Mouse (Mus musculus) common myeloid progenitor, adult 5-6 weeks (primary cell): ENCODE data around the gene Pamr1. TPM values are rescaled to one million over a fixed set of nuclear protein-coding genes. Genes with fewer than 3 reads are reported as not detected.
A peak's percentile ranks its signal among the peaks of the same experiment; 100 is the strongest.

Experiments
- ATAC-seq: replicated peaks from 2 replicates; pipeline ENCODE4 v1.8.0; 2016; ENCODE audit warnings: low read depth, mild to moderate bottlenecking, moderate TSS enrichment, inconsistent platforms; ENCODE audit not compliant: poor library complexity, severe bottlenecking
- total RNA-seq: library from RNA; stranded (forward); fragments of 200-1000, 187-1606 nt; gene quantifications from 2 replicates; pipeline ENCODE4 v1.2.3, GENCODE M21; 2017

Pamr1 gene
- total RNA-seq, 1 experiment from 2014 or later = not detected

- peak; percentile 63 for ATAC-seq
Observed at GRCm38 (mm10) chr2:102595395-102596130, 45.8 kb downstream of the Pamr1 start.

GRCm38 (mm10) chr2:102598911-102599721 is 49.3 kb downstream of the Pamr1 start:
- no peak for ATAC-seq

- no peak for ATAC-seq
Observed at GRCm38 (mm10) chr2:102600516-102600915, 50.7 kb downstream of the Pamr1 start.

- ATAC-seq = no peak
Observed at GRCm38 (mm10) chr2:102610485-102610884, 60.7 kb downstream of the Pamr1 start.

- ATAC-seq = peak; percentile 54
Observed at GRCm38 (mm10) chr2:102616637-102617036, 66.8 kb downstream of the Pamr1 start.

GRCm38 (mm10) chr2:102620744-102621429 is 71.1 kb downstream of the Pamr1 start:
- ATAC-seq = no peak

GRCm38 (mm10) chr2:102622176-102622575 is 72.4 kb downstream of the Pamr1 start:
- no peak for ATAC-seq

GRCm38 (mm10) chr2:102622943-102623342 is 73.1 kb downstream of the Pamr1 start:
- no peak for ATAC-seq

GRCm38 (mm10) chr2:102624538-102624937 is 74.7 kb downstream of the Pamr1 start:
- ATAC-seq = no peak

- no peak for ATAC-seq
Observed at GRCm38 (mm10) chr2:102632361-102632760, 82.5 kb downstream of the Pamr1 start.

- no peak for ATAC-seq
Observed at GRCm38 (mm10) chr2:102634010-102634409, 84.2 kb downstream of the Pamr1 start.

- ATAC-seq = no peak
Observed at GRCm38 (mm10) chr2:102635523-102636060, 85.8 kb downstream of the Pamr1 start.

- no peak for ATAC-seq
Observed at GRCm38 (mm10) chr2:102636116-102636600, 86.3 kb downstream of the Pamr1 start.

- ATAC-seq = peak; percentile 68
Observed at GRCm38 (mm10) chr2:102638140-102638539, 88.3 kb downstream of the Pamr1 start.

- ATAC-seq = no peak
Observed at GRCm38 (mm10) chr2:102638690-102639089, 88.9 kb downstream of the Pamr1 start.

GRCm38 (mm10) chr2:102648845-102649500 is 99.2 kb downstream of the Pamr1 start:
- no peak for ATAC-seq

GRCm38 (mm10) chr2:102650322-102650721 is 100.5 kb downstream of the Pamr1 start:
- ATAC-seq = no peak

GRCm38 (mm10) chr2:102655966-102656725 is 106.3 kb downstream of the Pamr1 start:
- ATAC-seq = no peak

GRCm38 (mm10) chr2:102657726-102658125 is 107.9 kb downstream of the Pamr1 start:
- no peak for ATAC-seq
